Mouse (Mus musculus): ENCODE measurements around the gene Dcun1d4.
"Not testable (repeated sequence)": the region's sequence is repeated elsewhere in the genome, so short reads cannot be mapped to it uniquely, and the experiment has no call there.

Dcun1d4 gene

GRCm38 (mm10) chr5:73548237-73548636 lies 67.4 kb downstream of the Dcun1d4 start:
- DNase-seq (ENCODE audit: low spot score): no peak

GRCm38 (mm10) chr5:73548838-73549237 lies 68.0 kb downstream of the Dcun1d4 start:
- DNase-seq (ENCODE audit: low spot score): no peak

GRCm38 (mm10) chr5:73551836-73552235 lies 71.0 kb downstream of the Dcun1d4 start:
- no peak for DNase-seq (ENCODE audit: low spot score)

- no peak for DNase-seq (ENCODE audit: low spot score)
These were observed 73.1 kb downstream of the Dcun1d4 start for GRCm38 (mm10) chr5:73553903-73554302.

GRCm38 (mm10) chr5:73555096-73555852 lies 74.5 kb downstream of the Dcun1d4 start:
- DNase-seq (ENCODE audit: low spot score): no peak

GRCm38 (mm10) chr5:73556733-73557425 lies 76.1 kb downstream of the Dcun1d4 start:
- no peak for DNase-seq (ENCODE audit: low spot score)

- no peak for DNase-seq (ENCODE audit: low spot score)
These were observed 78.0 kb downstream of the Dcun1d4 start for GRCm38 (mm10) chr5:73558756-73559155.

- DNase-seq (ENCODE audit: low spot score): no peak
These were observed 83.2 kb downstream of the Dcun1d4 start for GRCm38 (mm10) chr5:73564038-73564437.

GRCm38 (mm10) chr5:73566119-73566518 lies 85.3 kb downstream of the Dcun1d4 start:
- no peak for DNase-seq (ENCODE audit: low spot score)

- DNase-seq (ENCODE audit: low spot score): no peak
These were observed 86.1 kb downstream of the Dcun1d4 start for GRCm38 (mm10) chr5:73566892-73567291.

GRCm38 (mm10) chr5:73569181-73569580 lies 88.4 kb downstream of the Dcun1d4 start:
- DNase-seq (ENCODE audit: low spot score): no peak

- DNase-seq (ENCODE audit: low spot score): no peak
These were observed 90.8 kb downstream of the Dcun1d4 start for GRCm38 (mm10) chr5:73571395-73572156.

GRCm38 (mm10) chr5:73572846-73573245 lies 92.0 kb downstream of the Dcun1d4 start:
- DNase-seq (ENCODE audit: low spot score): no peak

GRCm38 (mm10) chr5:73573789-73574188 lies 93.0 kb downstream of the Dcun1d4 start:
- no peak for DNase-seq (ENCODE audit: low spot score)

GRCm38 (mm10) chr5:73574616-73575015 lies 93.8 kb downstream of the Dcun1d4 start:
- no peak for DNase-seq (ENCODE audit: low spot score)

- DNase-seq (ENCODE audit: low spot score): no peak
These were observed 95.9 kb downstream of the Dcun1d4 start for GRCm38 (mm10) chr5:73576708-73577107.

- no peak for DNase-seq (ENCODE audit: low spot score)
These were observed 97.3 kb downstream of the Dcun1d4 start for GRCm38 (mm10) chr5:73578131-73578530.

- DNase-seq (ENCODE audit: low spot score): not testable (repeated sequence)
These were observed 103.2 kb downstream of the Dcun1d4 start for GRCm38 (mm10) chr5:73584011-73584410.

GRCm38 (mm10) chr5:73585212-73586115 lies 104.7 kb downstream of the Dcun1d4 start:
- no peak for DNase-seq (ENCODE audit: low spot score)

- no peak for DNase-seq (ENCODE audit: low spot score)
These were observed 105.8 kb downstream of the Dcun1d4 start for GRCm38 (mm10) chr5:73586597-73586996.

GRCm38 (mm10) chr5:73587119-73587518 lies 106.3 kb downstream of the Dcun1d4 start:
- DNase-seq (ENCODE audit: low spot score): no peak

Data from left cerebral cortex, adult 11 months (tissue).